Mouse (Mus musculus) left cerebral cortex, postnatal 10 days (tissue): ENCODE results near the gene Zdhhc22. TPM values are rescaled to one million over a fixed set of nuclear protein-coding genes. Genes with fewer than 3 reads are reported as not detected.
A peak's percentile ranks its signal among the peaks of the same experiment; 100 is the strongest.

Source experiments
- DNase-seq, 2 experiments: peaks; one replicate each; pipeline ENCODE4 v3.0.0; 2021 to 2022; ENCODE audit warnings: low spot score in 2 of 2, mixed read lengths in 1 of 2; ENCODE audit errors: extremely low spot score in 1 of 2
- intact Hi-C: fragments of 180-260 bp; cut with DNase I; formaldehyde crosslinking; loops from one replicate; pipeline ENCODE4 v1.15.1; 2025
- total RNA-seq, 2 experiments: library from RNA; stranded (reverse); gene quantifications; 2 replicates each; pipeline ENCODE4 v1.2.3; 2021

Gene Zdhhc22
- total RNA-seq, 2 experiments from 2014 or later: 45.0 to 47.8 TPM

DNA sequence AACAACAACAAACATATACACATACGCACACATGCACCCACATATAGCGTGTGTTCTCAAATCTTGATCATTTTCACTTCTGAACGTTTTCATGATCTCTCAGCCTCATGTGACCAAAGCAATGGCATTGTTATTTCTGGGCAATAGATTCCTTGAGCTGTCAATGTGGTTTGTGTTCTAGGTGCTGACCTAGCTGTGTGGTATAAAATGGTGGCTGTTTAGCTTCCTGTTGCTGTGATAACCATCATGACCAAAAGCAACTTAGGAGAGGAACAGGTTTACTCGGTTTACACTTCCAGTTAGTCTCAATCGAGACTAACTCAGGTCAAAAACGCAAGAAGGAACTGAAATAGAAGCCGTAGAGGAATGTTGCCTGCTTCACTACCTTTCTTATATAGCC lies 19.1 kb downstream of the Zdhhc22 start:
- intact Hi-C loops: no loop called here
- no peak for DNase-seq

DNA sequence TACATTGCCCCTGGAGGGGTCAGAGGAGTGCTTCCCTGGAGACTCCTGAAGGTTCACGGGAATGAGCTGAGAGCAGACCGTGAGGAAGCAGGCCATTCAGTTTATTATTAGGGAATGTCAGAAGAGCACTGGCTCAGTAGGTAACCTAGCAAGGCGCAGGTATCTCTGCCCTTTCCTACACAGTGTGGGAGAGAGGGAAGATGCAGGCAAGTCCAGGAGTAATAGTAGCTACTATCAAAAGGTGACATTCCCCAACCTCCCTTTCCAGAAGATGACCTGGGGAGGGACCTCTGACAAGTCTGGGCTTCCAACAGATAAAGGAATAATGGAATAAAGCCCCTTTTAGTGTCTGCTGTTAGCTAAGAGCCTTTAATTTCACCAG lies 21.0 kb downstream of the Zdhhc22 start:
- intact Hi-C loops: no loop called here
- no peak for DNase-seq

DNA sequence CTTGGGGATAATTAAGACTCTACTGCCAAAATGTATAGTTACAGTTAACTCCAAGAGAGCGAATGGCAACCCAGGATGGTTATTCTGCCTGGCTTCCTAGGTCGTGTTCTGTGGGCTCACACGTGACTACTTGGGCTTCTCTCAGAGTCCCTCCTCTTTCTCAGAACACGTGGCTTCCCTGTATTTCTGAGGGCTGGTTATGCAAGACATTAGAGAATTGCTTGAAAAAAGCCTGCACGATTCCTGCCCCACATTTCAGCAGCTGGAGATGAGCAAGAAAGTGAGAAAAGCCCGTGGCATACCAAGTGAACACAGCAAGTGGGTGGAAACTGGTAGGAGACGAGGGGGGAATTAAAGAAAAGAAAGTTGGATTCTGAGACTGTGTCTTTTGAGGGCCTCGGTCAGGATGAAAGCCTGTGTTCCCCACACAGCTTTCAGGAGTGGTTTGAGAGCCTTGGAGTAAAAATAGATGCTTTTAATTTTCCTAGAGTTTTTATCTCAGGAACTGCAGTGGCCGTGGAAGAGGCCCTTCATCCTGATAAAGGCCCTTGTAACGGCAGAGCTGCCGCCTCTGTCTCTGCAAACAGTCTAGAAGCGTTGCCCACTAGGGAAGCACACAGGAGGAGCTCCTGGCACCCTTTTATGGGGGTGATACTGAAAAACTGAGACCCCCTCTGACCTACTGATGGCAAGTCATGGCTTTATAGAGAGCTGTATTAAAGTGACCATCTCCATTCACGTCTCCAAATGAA lies 21.6 kb downstream of the Zdhhc22 start:
- intact Hi-C loops: no loop called here
- DNase-seq: no peak

DNA sequence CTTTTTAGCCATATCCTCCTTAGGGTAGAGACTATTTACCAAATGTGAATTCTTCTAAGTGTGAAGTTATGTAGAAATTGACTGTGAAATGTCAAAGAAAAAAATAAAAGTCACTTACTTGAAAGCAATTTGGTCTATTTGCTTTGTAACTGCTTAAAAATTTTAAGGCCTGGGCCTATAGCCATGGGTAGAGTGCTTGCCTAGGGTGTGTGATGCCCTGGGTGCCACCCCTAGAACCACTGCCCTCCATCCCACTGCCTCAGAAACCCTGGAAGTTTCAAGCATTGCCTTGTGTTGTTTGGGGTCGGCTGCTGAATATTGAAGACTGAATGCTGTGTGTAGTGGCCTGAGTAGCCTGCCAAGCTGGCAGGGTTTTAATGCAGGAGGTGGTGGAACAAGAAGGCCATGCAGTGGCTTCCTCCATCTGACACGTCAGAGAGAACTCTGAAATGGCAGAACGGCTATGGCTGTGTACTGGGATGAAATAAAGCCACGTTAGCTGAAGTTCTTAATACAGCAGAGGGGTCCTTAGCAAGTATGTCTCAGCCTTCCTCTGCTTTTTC lies 24.9 kb downstream of the Zdhhc22 start:
- DNase-seq: no peak
- intact Hi-C loops: no loop called here

DNA sequence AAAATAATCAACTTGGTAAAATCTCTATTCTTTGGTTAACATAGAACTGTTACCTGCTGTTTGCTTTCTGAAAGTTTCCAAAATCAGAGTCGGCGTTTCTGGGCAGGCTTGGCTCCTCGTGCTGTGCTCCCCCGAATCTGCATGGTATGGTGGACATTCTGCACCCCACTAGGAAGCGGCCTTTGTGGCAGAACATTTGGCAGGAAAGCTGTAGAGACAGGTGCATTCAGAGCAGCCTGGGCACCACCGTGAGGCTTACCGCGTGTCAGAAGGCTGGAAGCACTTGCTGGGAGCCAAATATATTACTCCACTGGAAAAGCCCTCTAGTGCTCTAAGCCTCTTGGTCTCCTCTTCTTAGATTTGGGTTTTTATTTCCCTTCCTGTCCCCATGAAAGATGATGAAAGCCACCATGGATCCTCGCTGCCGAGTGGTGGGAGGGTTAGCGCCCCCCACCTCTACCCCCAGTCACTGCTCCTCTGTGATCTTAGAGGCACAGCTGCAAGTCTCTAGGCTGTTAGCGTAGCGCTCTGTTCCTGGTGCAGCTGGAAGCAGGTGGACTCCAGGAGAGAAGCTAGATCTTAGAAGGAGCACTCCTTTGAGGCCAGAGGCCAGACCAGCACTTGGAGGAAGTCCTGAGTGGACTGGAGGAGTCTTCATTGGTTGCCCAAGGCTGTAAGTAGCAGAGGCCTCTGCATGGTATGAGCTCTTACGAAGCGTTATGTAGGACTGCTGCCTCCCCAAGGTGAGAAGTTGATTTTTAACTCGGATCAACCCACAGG lies 25.8 kb downstream of the Zdhhc22 start:
- intact Hi-C loops: no loop called here
- no peak for DNase-seq

DNA sequence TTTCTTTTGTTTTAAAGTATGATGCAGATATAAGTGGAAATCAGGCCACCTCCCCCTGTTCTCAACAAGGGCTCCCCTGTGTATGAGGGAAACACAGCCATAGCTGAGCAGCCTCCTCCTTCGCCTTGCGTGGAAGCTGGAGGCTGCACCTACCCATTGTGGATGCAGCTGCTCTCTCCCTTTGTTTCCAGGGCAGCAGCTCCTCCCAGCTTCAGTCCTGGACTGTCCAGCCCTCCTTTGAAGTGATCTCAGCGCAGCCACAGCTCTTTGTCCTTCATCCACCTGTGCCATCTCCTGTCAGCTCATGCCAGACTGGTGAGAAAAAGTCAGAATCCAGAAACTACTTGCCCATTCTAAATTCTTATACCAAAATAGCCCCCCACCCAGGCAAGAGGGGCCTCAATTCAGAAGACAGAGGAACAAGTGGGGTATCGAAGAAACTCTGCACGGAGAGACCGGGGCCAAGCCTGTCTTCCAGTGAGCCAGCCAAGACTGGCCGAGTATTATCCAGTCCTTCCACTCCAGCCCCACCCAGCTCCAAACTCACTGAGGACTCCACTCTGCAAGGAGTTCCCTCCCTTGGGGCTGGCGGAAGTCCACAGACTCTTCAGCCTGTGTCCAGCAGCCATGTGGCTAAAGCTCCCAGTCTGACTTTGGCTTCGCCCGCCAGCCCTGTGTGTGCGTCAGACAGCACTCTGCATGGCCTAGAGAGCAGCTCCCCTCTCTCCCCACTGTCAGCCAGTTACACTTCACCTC lies 28.5 kb downstream of the Zdhhc22 start:
- no peak for DNase-seq
- intact Hi-C loops: no loop called here

DNA sequence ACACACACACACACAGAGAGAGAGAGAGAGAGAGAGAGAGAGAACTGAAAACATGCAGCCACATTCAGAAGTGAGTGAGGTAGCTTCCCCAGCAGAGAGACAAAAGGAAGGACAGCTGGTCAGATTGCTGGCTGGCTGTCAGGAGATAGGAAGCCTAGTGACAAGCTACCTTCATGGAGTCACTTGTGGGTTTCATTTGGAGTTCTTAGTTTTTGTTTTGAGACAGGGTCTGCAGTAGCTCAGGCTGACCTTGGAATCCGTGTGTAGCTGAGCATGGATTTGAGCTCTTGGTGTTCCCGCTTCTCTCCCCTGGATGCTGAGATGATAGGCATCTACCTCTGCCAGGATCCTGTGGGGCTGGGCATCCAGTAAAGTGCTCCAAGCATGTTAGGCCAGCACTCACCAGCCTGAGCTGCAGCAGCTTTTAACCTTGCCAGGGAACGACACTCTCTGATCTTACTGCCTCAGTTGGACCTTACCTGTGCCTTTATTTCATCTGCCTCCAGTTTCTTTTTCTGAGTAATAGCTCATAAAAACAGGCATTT lies 29.4 kb downstream of the Zdhhc22 start:
- intact Hi-C loops: no loop called here
- DNase-seq: no peak

DNA sequence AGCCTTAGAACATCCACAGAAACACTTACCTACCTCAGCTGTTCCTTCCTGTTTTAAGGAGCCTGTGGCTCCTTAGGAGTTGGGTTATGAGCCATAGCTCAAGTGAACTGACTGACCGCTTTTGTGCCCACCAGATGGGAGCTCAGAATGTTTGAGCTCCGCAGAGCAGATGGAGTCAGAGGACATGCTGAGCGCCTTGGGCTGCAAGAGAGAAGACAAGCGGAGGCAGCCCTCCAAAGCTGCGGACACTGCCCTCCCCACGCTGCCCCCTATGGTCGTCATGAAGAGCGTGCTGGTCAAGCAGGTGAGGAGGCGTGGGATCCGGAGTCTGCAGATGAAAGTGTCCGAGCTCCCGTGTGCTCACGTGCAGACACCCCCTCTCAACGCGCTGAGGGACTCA lies 30.1 kb downstream of the Zdhhc22 start:
- intact Hi-C loops: no loop called here
- DNase-seq: no peak

DNA sequence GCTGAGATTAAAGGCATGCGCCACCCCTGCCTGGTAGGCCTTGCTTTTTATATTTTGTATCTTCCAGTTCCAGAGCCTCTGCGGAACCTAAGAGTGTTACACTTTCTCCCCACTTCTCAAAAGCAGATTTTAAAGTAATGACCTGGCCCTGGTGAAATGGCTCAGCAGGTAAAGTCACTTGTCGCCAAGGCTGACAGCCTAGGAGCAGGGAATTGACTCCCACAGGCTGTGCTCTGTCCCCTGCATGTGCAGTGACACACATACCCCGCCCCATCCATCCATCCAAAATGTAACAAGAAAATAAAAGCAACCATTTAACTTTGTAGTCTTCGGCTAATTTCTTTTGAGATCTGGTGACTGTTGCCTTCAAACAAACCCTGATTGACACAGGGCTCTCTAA lies 30.6 kb downstream of the Zdhhc22 start:
- intact Hi-C loops: no loop called here
- no peak for DNase-seq

DNA sequence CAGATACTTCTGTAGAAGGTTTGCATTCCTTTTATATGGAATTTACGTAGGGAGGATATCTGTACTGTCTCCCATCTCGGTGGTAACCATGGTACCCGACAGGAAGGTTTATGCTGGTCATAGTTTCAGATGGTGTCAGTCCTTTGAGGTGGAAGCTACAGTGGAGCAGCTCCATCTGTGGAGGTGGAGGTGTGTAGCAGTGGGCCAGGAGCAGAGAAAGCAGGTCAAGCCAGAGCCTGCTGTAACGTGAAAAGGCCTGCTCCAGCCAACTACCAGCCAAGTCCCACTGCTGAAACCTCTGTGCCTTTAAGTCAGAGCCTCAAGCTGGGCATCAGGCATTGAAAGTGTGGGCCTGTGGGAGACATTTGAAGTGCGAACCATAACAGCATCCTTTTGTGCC lies 31.7 kb downstream of the Zdhhc22 start:
- no peak for DNase-seq
- intact Hi-C loops: no loop called here

DNA sequence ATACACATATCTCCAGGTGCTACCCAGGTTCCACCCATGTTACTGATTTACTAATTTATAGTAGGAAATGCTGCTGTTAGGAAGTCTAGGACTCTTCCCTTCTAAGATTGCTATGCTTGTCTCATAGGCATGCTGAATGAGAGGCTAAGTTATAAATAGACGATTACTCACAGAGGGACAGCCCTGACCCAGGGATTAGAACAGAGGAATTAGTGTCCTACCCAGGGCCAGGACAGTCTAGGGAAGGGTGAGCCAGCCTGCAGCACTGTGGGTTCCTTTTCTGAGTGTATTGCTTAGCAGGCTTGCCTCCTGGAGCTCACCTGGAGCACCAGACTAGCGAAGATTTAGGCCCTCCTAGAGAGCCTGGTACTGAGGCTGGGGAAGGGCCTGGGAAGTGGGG lies 34.3 kb downstream of the Zdhhc22 start:
- intact Hi-C loops: no loop called here
- no peak for DNase-seq

DNA sequence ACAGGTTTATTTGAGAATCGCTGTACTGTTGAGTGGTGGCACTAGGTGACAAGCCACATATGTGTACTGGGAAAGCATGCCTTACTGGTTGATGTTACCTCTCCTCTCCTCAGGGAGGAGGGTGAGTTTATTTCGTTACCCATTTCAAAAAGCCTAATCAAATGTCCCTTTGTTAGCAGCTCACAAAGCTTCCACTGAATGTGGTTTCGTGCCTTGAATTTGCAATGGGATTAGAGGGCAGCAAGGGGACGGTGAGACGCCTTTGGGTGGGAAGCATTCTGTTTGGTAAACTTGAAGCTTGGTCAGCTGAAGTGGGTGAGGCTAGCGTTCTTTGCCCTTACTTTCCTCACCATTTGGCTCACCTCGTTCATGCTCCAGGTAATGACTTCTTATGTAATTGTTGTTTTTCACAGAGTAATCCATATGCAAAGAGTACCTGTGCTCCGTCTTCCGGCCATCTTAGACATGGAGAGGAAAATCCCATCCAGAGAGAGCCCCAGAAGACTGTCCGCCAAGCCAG lies 37.8 kb downstream of the Zdhhc22 start:
- no peak for DNase-seq
- intact Hi-C loops: no loop called here

DNA sequence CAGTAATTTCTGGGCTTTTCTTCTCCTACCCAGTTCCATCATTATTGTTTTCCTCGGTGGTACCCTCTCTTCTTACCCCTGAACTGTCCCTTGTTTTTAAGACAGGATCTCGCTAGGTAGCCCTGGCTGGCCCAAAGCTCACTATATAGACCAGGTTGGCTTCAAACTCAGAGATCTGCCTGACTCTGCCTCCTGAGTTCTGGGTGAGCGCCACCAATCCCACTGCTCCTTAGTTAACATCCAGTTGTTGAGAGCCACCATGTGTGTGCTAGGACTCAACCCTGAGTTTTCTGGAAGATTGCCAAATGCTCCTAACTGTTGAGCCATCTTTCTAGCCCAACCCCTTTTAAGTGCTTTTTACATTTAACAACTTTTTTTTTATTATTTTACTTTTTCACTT lies 39.3 kb downstream of the Zdhhc22 start:
- intact Hi-C loops: no loop called here
- DNase-seq: no peak

DNA sequence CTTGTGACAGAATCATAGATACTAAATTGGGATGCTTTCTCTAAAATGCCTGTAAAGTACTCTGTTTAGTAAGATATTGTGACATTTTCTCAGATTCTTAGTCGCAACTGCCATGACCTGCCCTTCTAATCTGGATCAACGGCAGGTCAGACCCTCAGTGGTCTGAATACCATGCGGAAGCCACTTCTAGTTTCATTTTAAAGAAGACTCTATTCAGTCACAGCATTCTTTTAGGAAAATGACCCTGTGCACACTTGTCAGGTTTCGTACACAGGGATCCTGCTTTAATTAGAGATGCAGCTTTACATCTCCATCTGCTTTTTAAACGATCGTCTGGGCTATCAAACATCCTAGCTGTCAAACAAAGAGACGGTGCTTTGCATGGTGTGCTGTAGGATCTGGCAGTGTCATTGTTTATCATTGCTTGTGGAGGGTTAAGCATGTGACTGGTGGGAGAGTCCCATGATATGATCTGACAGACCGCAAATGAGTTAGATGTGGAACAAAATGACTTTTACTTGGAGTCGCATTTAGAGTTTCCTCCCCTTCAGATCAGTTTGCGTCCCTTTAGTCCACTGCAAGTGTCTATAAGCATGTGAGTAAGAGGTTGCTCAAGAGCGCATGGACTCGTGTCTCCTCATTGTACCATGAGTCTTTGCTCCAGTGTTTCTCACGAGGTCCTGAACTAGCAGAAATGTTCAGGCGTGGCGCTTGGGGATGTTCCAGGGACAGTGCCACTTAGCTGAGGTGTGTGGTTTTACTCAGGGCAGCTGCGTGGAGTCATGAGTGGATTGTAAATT lies 39.9 kb downstream of the Zdhhc22 start:
- no peak for DNase-seq
- intact Hi-C loops: no loop called here

DNA sequence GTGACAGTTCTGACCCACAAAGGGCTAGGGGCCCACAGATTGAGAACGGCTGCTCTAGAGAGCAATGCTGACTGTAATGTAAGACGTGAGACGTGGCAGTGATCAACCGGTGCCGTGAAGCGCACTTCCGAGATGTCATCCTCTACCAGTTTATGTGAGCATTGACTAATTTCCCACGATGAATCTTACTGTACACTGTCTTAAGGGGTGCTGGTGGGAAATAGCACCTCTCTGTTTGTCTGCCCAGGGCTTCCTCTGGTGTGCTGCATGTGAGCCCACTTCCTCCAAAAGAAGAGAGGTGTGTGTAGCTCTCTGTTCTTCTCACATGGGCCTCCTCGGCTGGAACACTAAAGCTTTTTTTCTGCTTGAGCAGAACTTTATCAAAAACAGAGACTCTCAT lies 40.7 kb downstream of the Zdhhc22 start:
- intact Hi-C loops: no loop called here
- no peak for DNase-seq

DNA sequence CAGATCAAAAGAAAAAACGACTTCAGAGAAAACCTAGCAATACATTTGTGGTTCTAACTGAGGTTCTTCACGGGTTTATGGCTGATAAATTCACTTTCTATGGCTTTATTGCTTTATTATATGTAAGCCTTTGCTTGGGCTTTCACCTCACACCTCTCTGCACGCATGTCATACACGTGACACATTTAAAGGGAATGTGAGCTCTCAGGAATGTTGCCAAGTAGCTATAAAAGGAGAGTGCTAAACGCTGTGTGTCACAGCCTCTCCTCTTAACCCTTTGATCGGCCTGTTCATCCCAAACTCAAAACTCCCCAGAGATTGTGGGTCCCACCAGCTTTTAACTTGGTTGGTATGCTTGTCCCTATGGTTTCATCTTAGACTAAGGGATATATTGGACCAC lies 41.6 kb downstream of the Zdhhc22 start:
- intact Hi-C loops: no loop called here

DNA sequence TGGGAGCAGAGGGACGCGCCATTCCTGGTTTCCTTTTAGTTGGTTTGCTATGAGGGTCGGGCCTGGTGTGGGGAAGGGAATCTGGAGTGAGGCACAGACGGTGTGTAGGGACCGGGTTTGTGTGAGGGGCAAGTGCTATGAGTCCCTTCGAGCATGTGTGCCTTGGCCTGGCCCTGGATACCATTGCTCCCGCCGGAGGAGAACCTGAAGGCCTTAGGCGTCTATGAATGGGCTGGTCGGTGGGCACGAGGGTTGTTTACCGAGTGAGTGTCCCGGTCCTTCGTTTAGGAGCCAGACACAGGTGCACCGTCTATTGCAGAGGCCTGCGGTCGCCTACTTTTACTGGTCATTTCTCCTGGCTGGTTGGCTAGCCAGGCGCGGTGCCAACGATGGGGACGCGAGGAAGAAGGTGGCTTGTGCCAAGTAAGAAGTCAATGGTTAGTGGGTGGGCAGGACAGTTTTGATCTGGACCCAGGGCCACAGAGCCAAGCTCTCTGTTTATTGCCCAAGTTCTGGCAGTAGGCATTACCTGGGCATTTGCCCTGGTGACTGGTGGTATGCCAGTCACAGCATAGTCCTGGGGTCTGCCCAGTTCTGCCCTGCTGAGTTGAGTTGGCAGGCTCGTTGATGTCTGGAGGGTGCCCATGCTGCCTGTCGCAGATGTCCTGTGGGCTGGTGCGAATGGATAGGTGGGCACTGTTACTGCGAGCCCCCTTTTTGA lies 42.4 kb downstream of the Zdhhc22 start:
- intact Hi-C loops: loop anchor here (2.0 kb wide), 1 partner anchor 153 kb away; no protein-coding TSS in a partner anchor
- peak; percentile 60 to 77 for DNase-seq

More for the DNA sequence above, 41.6 kb downstream of the Zdhhc22 start:
- DNase-seq: no peak
